Mouse (Mus musculus) megakaryocyte, embryonic 14.5 days (primary cell): ENCODE results near the gene 9530003J23Rik.

ENCODE experiments used
- FLI1 ChIP-seq: IDR thresholded peaks from 2 replicates; pipeline ENCODE4 v1.6.1; 2012; ENCODE audit warnings: low read length, inconsistent platforms, mixed read lengths
- GATA1 ChIP-seq: IDR thresholded peaks from 3 replicates; pipeline ENCODE4 v1.6.1; 2012; ENCODE audit warnings: mixed read lengths, low read length, inconsistent platforms, borderline replicate concordance

DNA sequence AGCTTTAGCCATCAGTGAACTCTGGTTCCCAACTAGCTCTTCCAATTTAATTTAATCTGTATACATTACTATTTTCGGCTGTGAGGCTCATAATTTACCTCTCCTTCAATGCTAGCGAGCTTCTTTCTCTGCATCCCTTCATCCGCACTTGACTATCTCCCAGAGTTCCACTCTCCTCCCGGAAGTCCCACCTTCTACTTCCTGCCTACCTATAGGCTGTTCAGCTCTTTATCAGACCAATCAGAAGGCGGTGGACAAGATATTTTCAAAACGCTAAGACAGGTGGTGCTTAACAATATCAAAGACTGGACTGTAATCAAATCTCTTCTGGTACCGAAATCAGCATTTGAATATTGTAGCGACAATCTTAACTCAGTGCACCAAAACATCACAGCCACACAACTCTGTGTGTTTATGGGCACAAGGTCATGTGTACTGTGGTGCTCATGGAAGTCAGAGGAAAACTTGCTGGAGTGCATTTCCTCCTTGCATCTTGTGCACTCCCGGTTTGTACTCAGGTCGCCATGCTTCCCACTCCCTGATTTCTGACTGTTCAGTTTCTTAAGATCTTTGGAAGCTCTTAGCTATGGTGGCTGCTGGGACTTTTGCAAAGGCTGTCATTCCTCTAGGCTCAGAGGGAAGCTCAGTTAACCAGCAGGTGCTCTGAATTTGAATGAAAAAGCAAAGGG, 37.3 kb upstream of the 9530003J23Rik start:
- TF ChIP-seq GATA1 (no peak), FLI1 (no peak)
